Mouse (Mus musculus): ENCODE results near the gene Lzts3.

GRCm38 (mm10) chr2:130588373-130588772 lies 54.2 kb downstream of the Lzts3 start:
- no peak for TF ChIP-seq MAX (IDR thresholded peaks at IDR 0.05)
- TF ChIP-seq CTCF (IDR thresholded peaks at IDR 0.05; ENCODE audit: control insufficient read depth, insufficient read depth, insufficient read length): no peak
- no peak for TF ChIP-seq USF1 (IDR thresholded peaks at IDR 0.05; ENCODE audit: low read depth)

All from C2C12 (cell line).